Comparison of ENCODE assay signal across 8 mouse cellular contexts in genomic region chr12:108179246-108179320, GRCm38 (mm10). TPM values are rescaled to one million over a fixed set of nuclear protein-coding genes. Genes with fewer than 3 reads are reported as not detected.
DNase-seq lines count a peak whose midpoint lies in the region; ATAC-seq and TF ChIP-seq lines count a peak whose summit lies in the region.

TSS of gene Setd3 (minus strand) at chr12:108179314.

- 0 out of 2 replicates have a peak, but pooled peaks cover 3% of the 10 kb centered on the region for H3K36me3 ChIP-seq in heart, embryonic 11.5 days (ENCODE audit: control insufficient read depth, insufficient read depth, low read length)
- 0 out of 2 replicates have a peak, but pooled peaks cover 9% of the 10 kb centered on the region for H3K36me3 ChIP-seq in midbrain, postnatal 0 days (ENCODE audit: insufficient read depth, low read length)

- no peak for ATAC-seq in heart, embryonic 11.5 days (replicated peaks; ENCODE audit: insufficient number of reproducible peaks, low FRiP score, low TSS enrichment)
- ATAC-seq in midbrain, postnatal 0 days (ENCODE audit: low FRiP score): no peak

- H3K4me1 ChIP-seq in cortical plate, adult 2 months (ENCODE audit: control insufficient read depth, insufficient read depth, low read length): peaks cover 5% of the 10 kb centered on the region; the same call in 1 of the 2 replicates
- H3K4me1 ChIP-seq in heart, embryonic 11.5 days (ENCODE audit: control insufficient read depth, insufficient read depth, low read length): peaks cover 23% of the 10 kb centered on the region
- 0 out of 2 replicates have a peak, but pooled peaks cover 3% of the 10 kb centered on the region for H3K4me1 ChIP-seq in midbrain, postnatal 0 days (ENCODE audit: insufficient read depth, low read length)

- no peak for TF ChIP-seq POLR2A in cortical plate, adult 2 months (IDR thresholded peaks at IDR 0.05; ENCODE audit: extremely low read depth, insufficient read depth, low read length)

- H3K9me3 ChIP-seq in heart, embryonic 11.5 days (replicated peaks; ENCODE audit: control insufficient read depth, low read length): no peaks in the 10 kb centered on the region
- no peaks in the 10 kb centered on the region for H3K9me3 ChIP-seq in midbrain, postnatal 0 days (ENCODE audit: low read length)

- H3K9ac ChIP-seq in heart, embryonic 11.5 days (ENCODE audit: low read depth, low read length): peak within 1 kb of the TSS; percentile 92
- peak within 1 kb of the TSS; percentile 93 for H3K9ac ChIP-seq in midbrain, postnatal 0 days (replicated peaks; ENCODE audit: low read length, poor library complexity, severe bottlenecking)

- intact Hi-C loops in left cerebral cortex, adult 2 months (cut with DNase I): no loop called here

- TF ChIP-seq CTCF in left cerebral cortex, adult 2 months (IDR thresholded peaks at IDR 0.05): no peak
- no peak for TF ChIP-seq CTCF in cortical plate, adult 2 months (IDR thresholded peaks at IDR 0.05; ENCODE audit: extremely low read depth, insufficient read depth, low read length)
- no peak for TF ChIP-seq CTCF in midbrain, postnatal 0 days (IDR thresholded peaks at IDR 0.05)

- 0% methylated on average over 8 of the region's 9 CpGs for WGBS in heart, embryonic 11.5 days (ENCODE audit: insufficient replicate concordance)
- no CpG with 5 or more reads among the region's 9 CpGs for WGBS in midbrain, postnatal 0 days

- peak within 1 kb of the TSS; percentile 92 for H3K27ac ChIP-seq in left cerebral cortex, adult 2 months
- H3K27ac ChIP-seq in cortical plate, adult 2 months (ENCODE audit: insufficient read depth, low read length): peak within 1 kb of the TSS; percentile 99
- peak within 1 kb of the TSS; percentile 92 for H3K27ac ChIP-seq in heart, embryonic 11.5 days (ENCODE audit: low read depth, low read length)
- peak within 1 kb of the TSS; percentile 86 for H3K27ac ChIP-seq in midbrain, postnatal 0 days (ENCODE audit: low read depth, low read length)

- H3K27me3 ChIP-seq in heart, embryonic 11.5 days (ENCODE audit: control insufficient read depth, insufficient read depth, low read length): no peaks in the 10 kb centered on the region
- no peaks in the 10 kb centered on the region for H3K27me3 ChIP-seq in midbrain, postnatal 0 days (ENCODE audit: insufficient read depth, low read length)

- H3K4me3 ChIP-seq in left cerebral cortex, adult 2 months: peak within 1 kb of the TSS; percentile 91
- peak within 1 kb of the TSS; percentile 93 for H3K4me3 ChIP-seq in cortical plate, adult 2 months (ENCODE audit: insufficient read depth, low read length)
- H3K4me3 ChIP-seq in heart, embryonic 11.5 days (ENCODE audit: low read depth, low read length): peak within 1 kb of the TSS; percentile 68
- peak within 1 kb of the TSS; percentile 99 for H3K4me3 ChIP-seq in midbrain, postnatal 0 days (ENCODE audit: low read depth, low read length)

- H3K4me2 ChIP-seq in heart, embryonic 11.5 days: peak within 1 kb of the TSS; percentile 85
- H3K4me2 ChIP-seq in midbrain, postnatal 0 days (ENCODE audit: low read depth, low read length, poor library complexity, severe bottlenecking): peak within 1 kb of the TSS; percentile 86

- DNase-seq in left cerebral cortex, adult 2 months (ENCODE audit: extremely low spot score in 1 of 2, low spot score in 2 of 2): no peak
- no peak for DNase-seq in left cerebral cortex, adult 11 months (ENCODE audit: low spot score)
- no peak for DNase-seq in left cerebral cortex, adult 8-10 months (ENCODE audit: low spot score in 2 of 2)
- DNase-seq in midbrain, postnatal 0 days (ENCODE audit: low spot score): no peak
- no peak for DNase-seq in urinary bladder, postnatal 4 days (ENCODE audit: low spot score in 2 of 2)
- DNase-seq in embryo, embryonic 10.5 days (ENCODE audit: low spot score): no peak

RNA-seq across cellular contexts. Expression of gene Setd3, which starts in this region (rescaled TPM):
- total RNA-seq in left cerebral cortex, adult 2 months (2021): 100 to 1,000 TPM; 167 to 185 TPM
- 107 and 110 TPM in 2 replicates for polyA plus RNA-seq in cortical plate, adult 2 months (2012; rRNA removed)
- 62.4 and 64.4 TPM in 2 replicates for polyA plus RNA-seq in heart, embryonic 11.5 days (2014; fragmentation: Nextera tagmentation; extraction: Ambion mirVana)
- 100 to 1,000 TPM; 184 to 213 (median 200) TPM for total RNA-seq in left cerebral cortex, adult 8-10 months (2022)
- 74.6 and 95.5 TPM in 2 replicates for total RNA-seq in midbrain, postnatal 0 days (2014; rRNA removed)
- 88.1 and 91.2 TPM in 2 replicates for polyA plus RNA-seq in midbrain, postnatal 0 days (2015; fragmentation: Nextera tagmentation; extraction: Ambion mirVana)
